Mouse (Mus musculus): Measurements from ENCODE around the gene Rpl10. TPM values are rescaled to one million over a fixed set of nuclear protein-coding genes. Genes with fewer than 3 reads are reported as not detected.

The Rpl10 gene
- polyA plus RNA-seq, 2 experiments: 993 to 2,306 TPM

DNA sequence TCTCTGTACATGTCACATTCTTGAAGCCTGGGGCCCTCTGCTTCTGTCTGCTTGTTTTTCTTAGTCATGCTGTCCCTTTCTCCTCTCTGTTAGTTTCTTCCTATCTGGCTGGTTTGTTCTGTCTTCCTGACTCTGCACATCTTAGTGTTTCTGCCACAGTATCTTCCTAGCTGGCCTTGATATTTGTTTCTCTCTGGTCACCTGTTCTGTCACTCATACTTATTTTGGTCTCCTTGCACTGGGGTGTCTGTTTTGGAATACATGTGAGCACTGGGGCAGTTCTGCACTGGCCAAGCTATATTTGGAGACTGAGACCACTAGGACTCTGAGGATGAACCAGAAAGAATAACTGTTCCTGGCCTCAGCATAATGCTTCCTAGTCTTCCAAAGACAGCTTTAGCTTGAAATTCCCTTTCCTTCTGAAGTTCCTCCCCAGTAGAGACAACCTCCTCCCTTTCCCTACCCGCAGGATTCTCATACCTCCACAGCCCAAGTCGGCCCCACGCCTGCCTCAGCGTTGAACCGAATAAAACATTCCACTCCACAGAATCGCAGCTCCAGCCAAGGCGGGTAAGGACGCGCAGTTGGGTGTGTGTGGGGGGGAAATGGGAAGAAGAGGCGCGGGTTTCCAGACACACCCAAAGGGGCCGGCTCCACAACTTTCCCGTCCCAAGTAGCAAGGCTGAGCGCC is 10.6 kb downstream of the Rpl10 start:
- Histone ChIP-seq H3K4me1 (ENCODE audit: control insufficient read depth, insufficient read depth, low read length) (0 out of 2 replicates have a peak, but pooled peaks cover 4% of the 10 kb centered on the region), H3K9me3 (ENCODE audit: control insufficient read depth, low read length) (no peaks in the 10 kb centered on the region), H3K27me3 (ENCODE audit: control insufficient read depth, insufficient read depth, low read length) (no peaks in the 10 kb centered on the region), H3K27ac (replicated peaks; ENCODE audit: low read depth, low read length) (peak overlapping the region; percentile 65), H3K36me3 (ENCODE audit: control insufficient read depth, insufficient read depth, low read length) (no peaks in the 10 kb centered on the region), H3K4me2 (replicated peaks; ENCODE audit: low read depth, low read length, severe bottlenecking) (peak overlapping the region; percentile 64), H3K4me3 (replicated peaks; ENCODE audit: low read length) (peak overlapping the region; percentile 58), H3K9ac (ENCODE audit: low read depth, low read length, severe bottlenecking) (peak overlapping the region; percentile 52)
- 13% methylated on average over 14 of the region's 14 CpGs for WGBS
- ATAC-seq (ENCODE audit: low FRiP score, low read depth) (no peak), DNase-seq (ENCODE audit: low spot score) (no peak)
- TF ChIP-seq POLR2A (IDR thresholded peaks at IDR 0.05; ENCODE audit: borderline replicate concordance, extremely low read depth, insufficient read depth, insufficient read length): no peak

DNA sequence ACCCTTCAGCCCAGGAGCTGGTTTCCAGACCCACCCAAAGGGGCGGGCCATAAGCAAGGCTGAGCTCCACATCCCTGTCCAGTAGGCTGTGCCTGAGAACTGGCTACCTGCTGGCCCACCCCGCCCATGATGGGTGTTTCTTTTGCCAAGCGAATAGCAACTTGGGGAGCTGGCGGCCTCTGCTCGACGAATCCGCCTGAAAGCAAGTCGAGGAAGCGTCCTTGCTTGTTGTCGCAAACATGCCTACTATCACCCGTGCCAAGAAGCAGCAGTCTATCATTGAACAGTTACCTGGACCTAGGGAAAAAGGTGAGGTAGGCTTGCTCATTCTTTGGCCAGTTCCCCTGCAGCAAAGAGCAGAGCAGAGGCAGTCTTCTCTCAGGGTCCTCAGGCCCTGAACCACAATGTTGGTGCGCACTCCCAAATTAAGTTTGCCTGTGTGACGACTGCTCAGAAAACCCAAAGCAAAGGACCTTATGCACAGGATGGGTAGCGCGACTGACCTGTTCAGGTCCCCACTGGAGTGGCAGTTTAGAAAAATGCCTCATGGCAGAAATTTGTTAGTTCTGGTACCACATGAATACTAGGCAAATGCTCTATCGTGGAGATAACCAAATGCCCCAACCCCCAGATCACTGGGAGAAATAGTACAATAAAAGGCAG is 11.3 kb downstream of the Rpl10 start, which contains the start of the genes Taz and Dnase1l1:
Taz (plus strand) TSS at position 181 of the 663 bp plus-strand sequence.
Dnase1l1 (minus strand) TSS at position 606 of the 663 bp plus-strand sequence.
- H3K4me3 ChIP-seq (replicated peaks; ENCODE audit: low read length): peak within 1 kb of the TSS; percentile 58
- no peaks in the 10 kb centered on the region for H3K27me3 ChIP-seq (ENCODE audit: control insufficient read depth, insufficient read depth, low read length)
- no peaks in the 10 kb centered on the region for H3K36me3 ChIP-seq (ENCODE audit: control insufficient read depth, insufficient read depth, low read length)
- no peaks in the 10 kb centered on the region for H3K9me3 ChIP-seq (ENCODE audit: control insufficient read depth, low read length)
- ATAC-seq (ENCODE audit: low FRiP score, low read depth) (peak; percentile 90), DNase-seq (ENCODE audit: low spot score) (peak; percentile 85)
- H3K4me1 ChIP-seq (ENCODE audit: control insufficient read depth, insufficient read depth, low read length): 0 out of 2 replicates have a peak, but pooled peaks cover 4% of the 10 kb centered on the region
- H3K27ac ChIP-seq (replicated peaks; ENCODE audit: low read depth, low read length): peak within 1 kb of the TSS; percentile 75
- no peak for TF ChIP-seq POLR2A (IDR thresholded peaks at IDR 0.05; ENCODE audit: borderline replicate concordance, extremely low read depth, insufficient read depth, insufficient read length)
- H3K9ac ChIP-seq (ENCODE audit: low read depth, low read length, severe bottlenecking): peak within 1 kb of the TSS; percentile 71
- WGBS: 19% methylated on average over 16 of the region's 16 CpGs
- H3K4me2 ChIP-seq (replicated peaks; ENCODE audit: low read depth, low read length, severe bottlenecking): peak within 1 kb of the TSS; percentile 64

DNA sequence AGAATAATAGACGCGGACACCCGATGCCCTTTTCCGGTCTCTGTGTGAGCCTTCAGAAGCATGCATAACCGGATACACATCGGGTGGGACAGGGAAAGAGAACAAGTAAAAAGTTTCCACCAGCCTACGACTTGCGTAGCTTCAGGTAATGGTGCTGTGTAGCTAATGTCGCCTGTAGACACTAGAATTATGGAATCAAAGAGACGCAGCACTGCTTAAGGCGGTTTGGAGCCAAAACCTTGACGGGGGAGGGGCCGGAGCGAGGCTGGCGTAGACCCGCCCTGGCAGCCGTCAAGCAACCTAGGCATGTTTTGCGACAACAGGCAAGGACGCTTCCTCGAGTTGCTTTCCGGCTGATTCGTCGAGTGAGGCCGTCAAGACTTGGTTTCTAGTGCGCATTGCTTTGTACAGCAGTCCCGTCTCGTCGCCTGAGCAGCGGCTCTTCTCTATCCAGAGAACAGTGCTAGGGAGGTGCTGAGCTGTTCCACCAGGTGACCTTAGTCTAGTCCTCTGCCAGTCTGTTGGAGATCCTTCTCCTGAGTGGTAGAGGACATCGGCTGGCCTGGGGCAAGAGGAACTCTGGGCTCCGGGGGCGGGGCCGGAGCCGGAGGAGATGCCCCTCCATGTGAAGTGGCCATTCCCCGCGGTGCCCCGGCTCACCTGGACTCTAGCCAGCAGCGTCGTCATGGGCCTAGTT is 11.9 kb downstream of the Rpl10 start:
- Histone ChIP-seq H3K27me3 (ENCODE audit: control insufficient read depth, insufficient read depth, low read length) (no peaks in the 10 kb centered on the region), H3K9me3 (ENCODE audit: control insufficient read depth, low read length) (no peaks in the 10 kb centered on the region), H3K27ac (replicated peaks; ENCODE audit: low read depth, low read length) (peak overlapping the region; percentile 75), H3K36me3 (ENCODE audit: control insufficient read depth, insufficient read depth, low read length) (no peaks in the 10 kb centered on the region), H3K4me2 (replicated peaks; ENCODE audit: low read depth, low read length, severe bottlenecking) (peak overlapping the region; percentile 64), H3K9ac (ENCODE audit: low read depth, low read length, severe bottlenecking) (peak overlapping the region; percentile 71), H3K4me1 (ENCODE audit: control insufficient read depth, insufficient read depth, low read length) (0 out of 2 replicates have a peak, but pooled peaks cover 4% of the 10 kb centered on the region), H3K4me3 (replicated peaks; ENCODE audit: low read length) (peak overlapping the region; percentile 58)
- 22% methylated on average over 37 of the region's 39 CpGs for WGBS
- TF ChIP-seq POLR2A (IDR thresholded peaks at IDR 0.05; ENCODE audit: borderline replicate concordance, extremely low read depth, insufficient read depth, insufficient read length): peak; percentile 45; the same call in 1 of the 2 replicates
- DNase-seq (ENCODE audit: low spot score) (peak; percentile 87), ATAC-seq (ENCODE audit: low FRiP score, low read depth) (peak; percentile 73)

DNA sequence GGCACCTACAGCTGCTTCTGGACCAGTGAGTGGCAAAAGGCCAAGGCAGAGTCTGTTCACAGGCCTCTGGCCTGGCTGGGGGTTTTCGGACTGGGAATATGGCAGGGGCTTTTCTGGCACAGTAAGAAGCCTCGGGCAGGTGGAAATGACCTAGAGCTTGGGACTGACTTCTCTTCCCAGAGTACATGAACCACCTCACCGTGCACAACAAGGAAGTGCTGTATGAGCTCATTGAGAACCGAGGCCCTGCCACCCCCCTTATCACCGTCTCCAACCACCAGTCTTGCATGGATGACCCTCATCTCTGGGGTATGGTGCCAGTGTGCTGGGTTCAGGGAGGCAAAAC is 12.5 kb downstream of the Rpl10 start:
- ATAC-seq (ENCODE audit: low FRiP score, low read depth): no peak
- H3K27ac ChIP-seq (replicated peaks; ENCODE audit: low read depth, low read length): peak overlapping the region; percentile 67; the same call in 1 of the 2 replicates
- H3K27me3 ChIP-seq (ENCODE audit: control insufficient read depth, insufficient read depth, low read length): no peaks in the 10 kb centered on the region
- DNase-seq (ENCODE audit: low spot score): no peak
- no peaks in the 10 kb centered on the region for H3K9me3 ChIP-seq (ENCODE audit: control insufficient read depth, low read length)
- peak overlapping the region; percentile 58 for H3K4me3 ChIP-seq (replicated peaks; ENCODE audit: low read length)
- H3K4me1 ChIP-seq (ENCODE audit: control insufficient read depth, insufficient read depth, low read length): 0 out of 2 replicates have a peak, but pooled peaks cover 4% of the 10 kb centered on the region
- peak overlapping the region; percentile 71 for H3K9ac ChIP-seq (ENCODE audit: low read depth, low read length, severe bottlenecking)
- H3K36me3 ChIP-seq (ENCODE audit: control insufficient read depth, insufficient read depth, low read length): no peaks in the 10 kb centered on the region
- TF ChIP-seq POLR2A (IDR thresholded peaks at IDR 0.05; ENCODE audit: borderline replicate concordance, extremely low read depth, insufficient read depth, insufficient read length): no peak
- 43% methylated on average over 5 of the region's 5 CpGs for WGBS
- peak overlapping the region; percentile 64 for H3K4me2 ChIP-seq (replicated peaks; ENCODE audit: low read depth, low read length, severe bottlenecking)

- Histone ChIP-seq H3K4me1 (ENCODE audit: control insufficient read depth, insufficient read depth, low read length) (no peaks in the 10 kb centered on the region; the same call in 1 of the 2 replicates), H3K9me3 (ENCODE audit: control insufficient read depth, low read length) (no peaks in the 10 kb centered on the region), H3K9ac (ENCODE audit: low read depth, low read length, severe bottlenecking) (no peak overlapping the region), H3K4me3 (replicated peaks; ENCODE audit: low read length) (no peak overlapping the region), H3K27ac (replicated peaks; ENCODE audit: low read depth, low read length) (no peak overlapping the region), H3K4me2 (replicated peaks; ENCODE audit: low read depth, low read length, severe bottlenecking) (no peak overlapping the region), H3K27me3 (ENCODE audit: control insufficient read depth, insufficient read depth, low read length) (no peaks in the 10 kb centered on the region), H3K36me3 (ENCODE audit: control insufficient read depth, insufficient read depth, low read length) (peaks cover 2% of the 10 kb centered on the region; the same call in 1 of the 2 replicates)
- no peak for ATAC-seq (ENCODE audit: low FRiP score, low read depth)
- TF ChIP-seq POLR2A (IDR thresholded peaks at IDR 0.05; ENCODE audit: borderline replicate concordance, extremely low read depth, insufficient read depth, insufficient read length): no peak
- no peak for DNase-seq (ENCODE audit: low spot score)
- 74% methylated on average over 4 of the region's 4 CpGs for WGBS
These were observed 22.8 kb downstream of the Rpl10 start for GRCm38 (mm10) chrX:74293431-74293830.

Data from limb, embryonic 14.5 days (tissue).